Mouse (Mus musculus) erythroid progenitor cell, adult 5-6 weeks (primary cell): ENCODE data around the gene Tubb2a. TPM values are rescaled to one million over a fixed set of nuclear protein-coding genes. Genes with fewer than 3 reads are reported as not detected.

Source experiments
- ATAC-seq: replicated peaks from 2 replicates; pipeline ENCODE4 v1.8.0; 2016; ENCODE audit warnings: moderate number of reproducible peaks, mild to moderate bottlenecking, moderate TSS enrichment, inconsistent platforms; ENCODE audit not compliant: poor library complexity, low FRiP score, severe bottlenecking
- total RNA-seq, 2 experiments: library from RNA; stranded (forward) in 1 of 2; stranded (reverse) in 1 of 2; fragments of 150-400 nt in 1 of 2; fragments of 186-747, 209-891 nt in 1 of 2; gene quantifications; 2 replicates each; pipeline versions ENCODE4 v1.2.3 to v1.2.4; 2015 to 2017; ENCODE audit warnings: low replicate concordance in 2 of 2

The Tubb2a gene
- total RNA-seq, 2 experiments from 2014 or later, result 27.4 to 27.7 TPM

- no peak for ATAC-seq
These were observed 22.8 kb downstream of the Tubb2a start for GRCm38 (mm10) chr13:34054983-34055382.

GRCm38 (mm10) chr13:34054391-34054790, 23.4 kb downstream of the Tubb2a start:
- ATAC-seq, result no peak

GRCm38 (mm10) chr13:34053673-34054282, 24.0 kb downstream of the Tubb2a start:
- ATAC-seq, result no peak

- no peak for ATAC-seq
These were observed 26.1 kb downstream of the Tubb2a start for GRCm38 (mm10) chr13:34051692-34052091.

GRCm38 (mm10) chr13:34050479-34050878, 27.3 kb downstream of the Tubb2a start:
- no peak for ATAC-seq

- ATAC-seq, result no peak
These were observed 30.3 kb downstream of the Tubb2a start for GRCm38 (mm10) chr13:34047526-34047925.

GRCm38 (mm10) chr13:34046421-34047012, 31.3 kb downstream of the Tubb2a start:
- ATAC-seq, result peak; percentile 80

- no peak for ATAC-seq
These were observed 32.1 kb downstream of the Tubb2a start for GRCm38 (mm10) chr13:34045511-34046249.

GRCm38 (mm10) chr13:34043716-34044393, 34.0 kb downstream of the Tubb2a start:
- ATAC-seq, result no peak

GRCm38 (mm10) chr13:34040091-34040490, 37.7 kb downstream of the Tubb2a start:
- ATAC-seq, result no peak

GRCm38 (mm10) chr13:34038901-34039341, 38.9 kb downstream of the Tubb2a start:
- no peak for ATAC-seq

GRCm38 (mm10) chr13:34038056-34038432, 39.8 kb downstream of the Tubb2a start:
- no peak for ATAC-seq

- peak; percentile 99 for ATAC-seq
These were observed 40.4 kb downstream of the Tubb2a start, which contains the start of gene Bphl for GRCm38 (mm10) chr13:34037172-34038055. Gene Bphl (plus strand): TSS chr13:34037597.

GRCm38 (mm10) chr13:34036726-34037125, 41.1 kb downstream of the Tubb2a start:
- ATAC-seq, result no peak

- ATAC-seq, result no peak
These were observed 42.4 kb downstream of the Tubb2a start for GRCm38 (mm10) chr13:34035424-34035823.

GRCm38 (mm10) chr13:34032041-34032440, 45.8 kb downstream of the Tubb2a start:
- no peak for ATAC-seq
